Mouse (Mus musculus): ENCODE measurements around the gene Nfx1.

Gene Nfx1

DNA sequence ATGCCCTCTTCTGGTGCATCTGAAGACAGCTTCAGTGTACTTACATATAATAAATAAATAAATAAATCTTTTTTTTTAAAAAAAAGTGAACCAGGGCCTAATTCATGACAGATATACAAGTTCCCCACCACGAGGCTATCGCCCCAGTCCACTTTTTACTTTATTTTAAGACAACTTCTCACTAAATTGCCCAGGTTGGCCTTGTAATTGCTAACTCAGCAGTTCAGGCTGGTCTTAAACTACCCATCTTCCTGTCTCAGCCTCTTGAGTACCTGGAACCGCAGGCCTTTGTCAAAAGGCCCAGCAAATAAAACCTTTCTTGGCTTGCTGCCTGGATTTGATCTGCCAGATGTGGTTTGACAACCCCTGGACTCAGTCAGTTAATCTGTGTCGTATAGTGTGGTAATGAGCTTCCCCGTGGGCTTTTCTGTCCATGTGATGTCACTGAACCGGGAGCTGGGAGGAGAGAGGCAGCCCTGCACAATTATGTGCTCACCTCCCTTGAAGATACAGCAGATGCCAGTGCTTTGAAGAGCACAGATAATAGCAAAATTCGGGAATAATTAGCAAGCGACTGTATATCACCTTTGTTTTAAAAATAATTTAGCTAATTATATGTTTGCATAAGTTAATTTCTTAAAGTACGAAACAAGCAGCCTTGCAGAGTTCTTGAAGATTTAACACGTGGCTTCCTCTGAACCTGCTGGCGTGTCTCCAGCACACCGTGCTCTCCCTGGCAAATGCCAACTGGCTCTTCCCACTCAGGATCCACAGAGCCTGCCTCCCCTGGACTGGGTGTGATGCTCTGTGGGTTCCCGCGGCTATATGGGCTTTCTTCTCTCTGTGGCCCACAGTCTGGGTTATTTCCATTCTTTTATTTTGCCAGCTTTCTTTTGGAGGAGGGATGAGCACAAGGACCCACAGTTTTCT lies 101.1 kb downstream of the Nfx1 start:
- in situ Hi-C loops (cut with MboI; ENCODE audit: low pct_unique_long_range_greater_than_20kb in 1 of 2, low sequenced_read_pairs in 2 of 2, unreplicated experiment in 1 of 2) = no loop called here

- in situ Hi-C loops (cut with MboI; ENCODE audit: low pct_unique_long_range_greater_than_20kb in 1 of 2, low sequenced_read_pairs in 2 of 2, unreplicated experiment in 1 of 2) = no loop called here
Observed at GRCm38 (mm10) chr4:41073008-41073817, 102.5 kb downstream of the Nfx1 start.

GRCm38 (mm10) chr4:41074461-41074860 lies 103.8 kb downstream of the Nfx1 start:
- in situ Hi-C loops (cut with MboI; ENCODE audit: low pct_unique_long_range_greater_than_20kb in 1 of 2, low sequenced_read_pairs in 2 of 2, unreplicated experiment in 1 of 2) = no loop called here
